Mouse (Mus musculus): ENCODE results near the gene Lsr. TPM values are rescaled to one million over a fixed set of nuclear protein-coding genes. Genes with fewer than 3 reads are reported as not detected.

Gene Lsr
- polyA plus RNA-seq, 1 experiment = 34.6 TPM

DNA sequence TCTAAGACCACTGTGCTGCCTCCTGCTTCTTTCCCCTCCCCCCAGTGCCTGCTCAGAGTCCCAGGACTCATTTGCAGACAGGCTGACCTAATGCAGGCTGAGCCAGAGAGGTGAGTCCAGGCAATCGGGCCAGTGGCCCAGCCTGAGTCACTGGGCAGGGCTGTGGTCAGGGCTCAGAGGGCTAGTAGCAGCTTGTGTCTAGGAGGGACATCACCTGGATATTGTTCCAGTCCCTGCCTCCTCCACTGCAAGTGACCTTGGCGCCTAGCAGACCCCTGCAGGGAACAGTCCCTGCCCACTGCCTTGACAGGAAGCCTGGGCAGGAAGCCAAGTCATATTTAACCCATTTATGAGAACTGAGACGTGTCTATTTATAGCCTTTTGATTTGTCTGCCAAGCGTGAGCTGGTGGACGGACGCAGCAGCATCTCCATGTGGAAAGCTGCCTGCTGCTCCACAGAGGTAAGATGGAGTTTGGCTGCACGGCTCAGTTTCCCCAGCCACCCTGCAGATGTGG lies 27.3 kb upstream of the Lsr start:
- Histone ChIP-seq H3K36me3 (ENCODE audit: control insufficient read depth, insufficient read depth, low read length) (no peaks in the 10 kb centered on the region), H3K4me1 (replicated peaks; ENCODE audit: control insufficient read depth, insufficient read depth, low read length) (peaks cover 26% of the 10 kb centered on the region), H3K27me3 (ENCODE audit: control insufficient read depth, insufficient read depth, low read length) (no peaks in the 10 kb centered on the region), H3K27ac (ENCODE audit: control insufficient read depth, insufficient read depth, low read length) (no peak overlapping the region), H3K4me3 (ENCODE audit: control insufficient read depth, insufficient read depth, low read length) (no peak overlapping the region)
- DNase-seq = peak; percentile 30
- 2% methylated on average over 7 of the region's 7 CpGs for WGBS
- TF ChIP-seq CTCF (IDR thresholded peaks at IDR 0.05; ENCODE audit: borderline replicate concordance, control insufficient read depth, extremely low read depth, insufficient read depth, low read length, poor library complexity) (no peak), POLR2A (IDR thresholded peaks at IDR 0.05; ENCODE audit: control insufficient read depth, extremely low read depth, insufficient read depth, low read length, poor library complexity) (no peak)

DNA sequence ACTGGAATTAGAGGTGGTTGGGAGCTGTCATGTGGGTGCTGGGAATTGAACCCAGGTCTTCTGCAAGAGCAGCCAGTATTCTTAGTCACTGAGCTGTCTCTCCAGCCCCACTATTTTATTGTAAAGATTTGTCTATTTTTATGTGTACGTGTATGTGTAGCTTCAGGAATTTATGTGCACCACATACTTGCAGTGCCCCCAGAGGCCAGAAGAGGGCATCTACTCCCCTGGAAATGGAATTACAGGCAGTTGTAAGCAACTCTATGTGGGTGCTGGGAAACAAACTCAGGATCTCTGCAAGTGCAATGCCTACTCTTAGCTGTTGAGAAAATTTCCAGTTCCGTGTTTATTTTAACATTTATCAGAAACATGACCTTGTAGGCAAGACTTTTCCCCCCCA lies 23.2 kb upstream of the Lsr start:
- WGBS = 95% methylated on average over 2 of the region's 2 CpGs
- Histone ChIP-seq H3K4me3 (ENCODE audit: control insufficient read depth, insufficient read depth, low read length) (no peak overlapping the region), H3K4me1 (replicated peaks; ENCODE audit: control insufficient read depth, insufficient read depth, low read length) (peaks cover 16% of the 10 kb centered on the region), H3K36me3 (ENCODE audit: control insufficient read depth, insufficient read depth, low read length) (no peaks in the 10 kb centered on the region), H3K27ac (ENCODE audit: control insufficient read depth, insufficient read depth, low read length) (no peak overlapping the region), H3K27me3 (ENCODE audit: control insufficient read depth, insufficient read depth, low read length) (no peaks in the 10 kb centered on the region)
- no peak for TF ChIP-seq POLR2A (IDR thresholded peaks at IDR 0.05; ENCODE audit: control insufficient read depth, extremely low read depth, insufficient read depth, low read length, poor library complexity)
- TF ChIP-seq CTCF (IDR thresholded peaks at IDR 0.05; ENCODE audit: borderline replicate concordance, control insufficient read depth, extremely low read depth, insufficient read depth, low read length, poor library complexity) = no peak
- no peak for DNase-seq

DNA sequence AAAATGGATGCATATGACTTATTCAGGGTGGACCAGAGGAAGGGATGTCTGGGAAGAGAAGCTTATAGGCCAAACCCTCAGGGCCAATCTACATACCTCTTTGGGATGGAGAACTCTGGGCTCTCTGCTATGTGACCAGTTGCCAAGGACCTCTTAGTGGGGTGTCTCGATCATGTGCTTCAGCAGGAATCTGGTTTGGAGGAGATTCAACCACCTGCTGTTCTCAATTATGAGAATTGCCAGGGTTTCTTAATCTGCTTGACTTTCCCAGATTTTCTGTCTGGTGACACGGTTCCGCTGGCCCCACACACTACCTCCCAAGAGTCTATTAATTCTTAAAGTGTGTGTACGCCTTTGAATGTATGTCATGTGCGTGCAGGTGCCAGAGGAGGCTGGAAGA lies 20.7 kb upstream of the Lsr start:
- WGBS = 95% methylated on average over 5 of the region's 5 CpGs
- no peak overlapping the region for H3K27ac ChIP-seq (ENCODE audit: control insufficient read depth, insufficient read depth, low read length)
- TF ChIP-seq POLR2A (IDR thresholded peaks at IDR 0.05; ENCODE audit: control insufficient read depth, extremely low read depth, insufficient read depth, low read length, poor library complexity) = no peak
- TF ChIP-seq CTCF (IDR thresholded peaks at IDR 0.05; ENCODE audit: borderline replicate concordance, control insufficient read depth, extremely low read depth, insufficient read depth, low read length, poor library complexity) = no peak
- no peak overlapping the region for H3K4me3 ChIP-seq (ENCODE audit: control insufficient read depth, insufficient read depth, low read length)
- H3K36me3 ChIP-seq (ENCODE audit: control insufficient read depth, insufficient read depth, low read length) = no peaks in the 10 kb centered on the region
- H3K27me3 ChIP-seq (ENCODE audit: control insufficient read depth, insufficient read depth, low read length) = no peaks in the 10 kb centered on the region
- peaks cover 2% of the 10 kb centered on the region; the same call in 1 of the 2 replicates for H3K4me1 ChIP-seq (replicated peaks; ENCODE audit: control insufficient read depth, insufficient read depth, low read length)
- DNase-seq = no peak

DNA sequence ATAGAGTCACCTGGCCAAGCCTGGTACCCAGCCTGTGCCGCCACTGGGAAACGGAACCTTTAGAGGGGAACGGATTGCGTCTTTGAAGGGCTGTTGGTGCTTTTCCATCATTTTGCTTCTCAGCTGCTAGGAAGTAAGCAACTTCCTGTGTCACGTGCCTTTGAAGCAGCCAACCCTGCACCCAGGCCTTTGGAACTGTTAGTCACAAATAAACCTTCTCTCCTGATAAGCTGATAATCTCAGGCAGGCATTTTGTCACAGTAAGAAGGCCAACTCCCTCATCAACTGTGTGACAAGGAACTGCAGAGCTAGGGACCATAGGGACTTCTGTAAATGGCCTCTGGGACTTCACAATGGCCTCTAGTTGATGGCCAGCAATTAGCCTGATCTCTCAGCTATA lies 18.9 kb upstream of the Lsr start:
- Histone ChIP-seq H3K4me3 (ENCODE audit: control insufficient read depth, insufficient read depth, low read length) (no peak overlapping the region), H3K36me3 (ENCODE audit: control insufficient read depth, insufficient read depth, low read length) (no peaks in the 10 kb centered on the region), H3K27ac (ENCODE audit: control insufficient read depth, insufficient read depth, low read length) (no peak overlapping the region), H3K27me3 (ENCODE audit: control insufficient read depth, insufficient read depth, low read length) (no peaks in the 10 kb centered on the region), H3K4me1 (replicated peaks; ENCODE audit: control insufficient read depth, insufficient read depth, low read length) (peaks cover 2% of the 10 kb centered on the region; the same call in 1 of the 2 replicates)
- TF ChIP-seq POLR2A (IDR thresholded peaks at IDR 0.05; ENCODE audit: control insufficient read depth, extremely low read depth, insufficient read depth, low read length, poor library complexity) = no peak
- TF ChIP-seq CTCF (IDR thresholded peaks at IDR 0.05; ENCODE audit: borderline replicate concordance, control insufficient read depth, extremely low read depth, insufficient read depth, low read length, poor library complexity) = no peak
- WGBS = 72% methylated on average over 5 of the region's 5 CpGs
- no peak for DNase-seq

DNA sequence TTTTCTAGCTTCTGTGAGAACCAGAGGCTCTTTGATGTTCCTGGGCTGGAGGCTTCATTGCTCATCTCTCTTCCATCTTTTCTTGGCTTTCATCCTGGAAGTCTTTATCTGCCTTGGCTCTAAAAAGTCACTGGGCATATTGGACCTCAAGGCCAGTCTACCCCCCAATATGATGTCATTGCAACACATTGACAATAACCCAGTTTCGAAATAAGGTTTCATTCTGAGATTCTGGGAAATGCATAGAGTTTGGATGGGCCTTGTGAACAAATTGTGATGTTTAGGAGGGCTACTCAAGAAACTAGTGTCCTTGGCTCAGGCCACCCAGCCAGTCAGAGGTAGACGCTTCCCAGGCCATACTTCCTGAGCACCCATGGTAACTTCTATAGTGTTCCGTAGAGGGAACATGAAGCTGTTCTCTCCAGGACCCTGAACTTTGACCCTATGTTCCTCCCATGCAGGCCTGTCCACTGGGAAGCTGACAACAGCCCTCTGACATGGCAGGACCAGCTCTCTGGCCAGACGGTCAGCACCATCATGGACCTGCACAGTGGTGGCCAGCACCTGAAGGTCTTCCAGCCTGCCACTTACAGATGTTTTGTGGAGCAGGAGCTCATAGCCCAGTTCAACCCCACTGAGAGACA lies 15.4 kb upstream of the Lsr start:
- H3K4me1 ChIP-seq (replicated peaks; ENCODE audit: control insufficient read depth, insufficient read depth, low read length) = peaks cover 2% of the 10 kb centered on the region; the same call in 1 of the 2 replicates
- H3K36me3 ChIP-seq (ENCODE audit: control insufficient read depth, insufficient read depth, low read length) = no peaks in the 10 kb centered on the region
- no peak for DNase-seq
- 94% methylated on average over 4 of the region's 4 CpGs for WGBS
- H3K27ac ChIP-seq (ENCODE audit: control insufficient read depth, insufficient read depth, low read length) = no peak overlapping the region
- TF ChIP-seq POLR2A (IDR thresholded peaks at IDR 0.05; ENCODE audit: control insufficient read depth, extremely low read depth, insufficient read depth, low read length, poor library complexity) (no peak), CTCF (IDR thresholded peaks at IDR 0.05; ENCODE audit: borderline replicate concordance, control insufficient read depth, extremely low read depth, insufficient read depth, low read length, poor library complexity) (no peak)
- no peaks in the 10 kb centered on the region for H3K27me3 ChIP-seq (ENCODE audit: control insufficient read depth, insufficient read depth, low read length)
- H3K4me3 ChIP-seq (ENCODE audit: control insufficient read depth, insufficient read depth, low read length) = no peak overlapping the region

DNA sequence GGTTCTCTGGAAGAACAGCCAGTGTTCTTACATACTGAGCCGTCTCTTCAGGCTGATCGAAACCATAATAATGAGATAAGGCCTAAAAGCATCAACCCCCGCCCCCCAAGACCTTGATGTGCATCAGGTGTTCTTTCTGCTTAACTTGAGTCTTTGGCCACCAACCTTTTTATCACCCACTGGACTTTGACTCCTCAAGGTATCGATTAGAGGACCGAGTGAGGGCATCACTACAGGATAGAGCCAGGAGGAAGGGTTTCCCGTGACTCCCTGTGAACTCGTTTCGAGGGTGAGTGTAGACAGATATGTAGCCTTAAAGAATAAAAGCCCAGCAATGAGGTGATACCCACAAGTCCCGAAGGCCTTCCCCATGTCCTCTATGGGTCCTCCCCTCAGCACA lies 12.1 kb upstream of the Lsr start:
- Histone ChIP-seq H3K36me3 (ENCODE audit: control insufficient read depth, insufficient read depth, low read length) (no peaks in the 10 kb centered on the region), H3K27me3 (ENCODE audit: control insufficient read depth, insufficient read depth, low read length) (no peaks in the 10 kb centered on the region), H3K27ac (ENCODE audit: control insufficient read depth, insufficient read depth, low read length) (no peak overlapping the region), H3K4me3 (ENCODE audit: control insufficient read depth, insufficient read depth, low read length) (no peak overlapping the region), H3K4me1 (replicated peaks; ENCODE audit: control insufficient read depth, insufficient read depth, low read length) (no peaks in the 10 kb centered on the region)
- WGBS = 95% methylated on average over 9 of the region's 9 CpGs
- TF ChIP-seq CTCF (IDR thresholded peaks at IDR 0.05; ENCODE audit: borderline replicate concordance, control insufficient read depth, extremely low read depth, insufficient read depth, low read length, poor library complexity) = no peak
- TF ChIP-seq POLR2A (IDR thresholded peaks at IDR 0.05; ENCODE audit: control insufficient read depth, extremely low read depth, insufficient read depth, low read length, poor library complexity) = no peak
- no peak for DNase-seq
